Mouse (Mus musculus) retina, postnatal 7 days (tissue): ENCODE measurements around the gene Dpy19l1.

Source experiments
- DNase-seq: peaks from one replicate; pipeline ENCODE4 v3.0.0-alpha.2; 2012; ENCODE audit warnings: low read depth, low spot score

The Dpy19l1 gene

DNA sequence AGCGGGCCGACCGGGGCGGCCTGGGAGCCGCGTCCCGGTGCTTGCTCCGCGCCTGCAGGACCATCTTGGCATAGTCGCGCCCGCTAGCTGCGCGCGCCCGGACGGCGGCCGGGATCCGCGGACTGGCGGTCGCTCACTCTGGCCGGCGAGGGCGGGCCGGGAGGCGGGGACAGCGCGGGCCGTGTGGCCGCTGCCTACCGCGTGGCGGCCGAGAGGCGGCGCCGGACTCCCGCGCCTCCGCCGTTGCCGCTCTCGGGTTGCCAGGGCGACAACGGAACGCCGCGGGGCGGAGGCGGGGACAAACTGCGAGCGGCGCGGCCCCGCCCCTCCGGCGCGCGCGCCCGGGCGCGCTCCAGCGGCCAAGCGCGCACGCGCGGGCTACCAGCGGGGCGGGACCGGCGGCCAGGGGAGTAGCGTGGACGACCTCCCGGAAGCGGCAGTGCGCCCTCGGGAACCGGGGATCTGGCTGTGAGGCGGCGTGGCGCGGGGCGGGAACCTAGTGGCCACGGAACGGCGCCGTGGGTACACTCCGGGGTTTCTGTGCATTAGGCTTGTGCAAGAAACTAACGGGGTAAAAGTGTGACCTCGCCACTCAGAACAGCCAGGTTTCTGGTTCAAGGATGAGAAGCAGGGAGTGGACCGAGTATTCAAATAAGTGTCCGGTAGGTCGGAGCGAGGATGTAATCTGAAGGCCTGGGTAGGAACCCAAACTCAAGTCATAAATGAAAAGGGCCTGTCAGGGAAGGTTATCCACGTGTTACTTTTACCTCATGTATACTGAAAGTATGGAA, at the start of gene Dpy19l1:
Dpy19l1 (minus strand) TSS at position 74 of the 791 bp plus-strand sequence.
- peak; percentile 89 for DNase-seq

- DNase-seq: no peak
These were observed 35.2 kb upstream of the Dpy19l1 start for GRCm38 (mm10) chr9:24538159-24538558.

- DNase-seq: peak; percentile 32
These were observed 13.7 kb upstream of the Dpy19l1 start for GRCm38 (mm10) chr9:24516575-24517139.

GRCm38 (mm10) chr9:24514078-24514469, 11.1 kb upstream of the Dpy19l1 start:
- DNase-seq: no peak

GRCm38 (mm10) chr9:24513290-24514077, 10.5 kb upstream of the Dpy19l1 start:
- no peak for DNase-seq

GRCm38 (mm10) chr9:24512121-24512539, 9.2 kb upstream of the Dpy19l1 start:
- no peak for DNase-seq

DNA sequence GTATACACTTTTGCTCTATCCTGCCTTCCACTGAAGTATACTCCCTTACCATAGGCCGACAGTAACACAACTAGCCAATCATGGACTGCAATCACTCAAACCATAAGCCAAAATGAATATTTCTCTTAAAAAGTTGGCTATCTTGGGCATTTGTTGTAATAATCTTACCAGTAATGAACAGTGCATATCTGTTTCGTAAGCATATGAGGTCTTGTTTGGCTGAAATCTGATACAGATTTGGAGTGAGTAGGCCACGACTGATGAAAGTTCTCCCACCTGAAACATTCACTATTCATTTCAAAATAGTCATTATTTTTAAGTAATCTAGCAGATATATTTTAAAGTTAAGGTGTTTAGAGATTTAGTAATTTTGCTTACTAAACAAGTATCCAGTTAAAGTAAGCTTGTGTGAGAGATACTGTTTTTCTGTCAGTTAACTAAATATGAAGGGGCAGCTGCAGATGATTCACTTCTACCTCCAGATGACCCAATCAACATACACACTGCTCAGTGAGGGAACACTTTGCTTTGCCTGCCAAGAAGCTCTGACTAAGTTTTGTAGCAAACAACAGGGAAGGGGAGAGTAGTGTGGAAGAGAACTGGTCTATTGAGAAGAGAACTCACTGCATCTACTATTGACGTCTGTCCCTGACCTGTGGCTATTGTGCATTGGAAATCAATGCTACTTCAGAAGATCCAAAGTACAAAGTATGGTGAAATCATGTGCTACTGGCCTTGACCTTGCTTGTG, 8.6 kb upstream of the Dpy19l1 start:
- DNase-seq: no peak

DNA sequence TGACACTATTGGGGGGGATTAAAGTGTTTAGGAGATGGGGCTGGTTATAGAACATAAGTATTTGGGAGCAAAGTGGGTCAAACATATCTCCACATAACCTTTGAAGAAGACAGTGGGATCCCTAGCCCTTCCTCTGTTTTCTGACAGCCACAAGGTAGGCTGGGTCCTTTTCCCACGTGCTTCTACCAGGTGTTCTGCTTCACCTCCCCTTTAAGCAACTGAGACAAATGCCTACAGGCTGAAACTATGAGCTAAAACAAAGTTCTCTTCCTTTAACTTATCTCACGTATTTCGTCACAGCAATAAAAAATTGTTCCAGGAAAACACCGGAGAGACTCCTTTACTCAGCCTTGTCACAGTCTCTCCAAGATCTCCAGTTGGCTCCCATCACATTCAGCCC, 5.9 kb upstream of the Dpy19l1 start:
- no peak for DNase-seq

GRCm38 (mm10) chr9:24506510-24506909, 3.6 kb upstream of the Dpy19l1 start:
- no peak for DNase-seq

DNA sequence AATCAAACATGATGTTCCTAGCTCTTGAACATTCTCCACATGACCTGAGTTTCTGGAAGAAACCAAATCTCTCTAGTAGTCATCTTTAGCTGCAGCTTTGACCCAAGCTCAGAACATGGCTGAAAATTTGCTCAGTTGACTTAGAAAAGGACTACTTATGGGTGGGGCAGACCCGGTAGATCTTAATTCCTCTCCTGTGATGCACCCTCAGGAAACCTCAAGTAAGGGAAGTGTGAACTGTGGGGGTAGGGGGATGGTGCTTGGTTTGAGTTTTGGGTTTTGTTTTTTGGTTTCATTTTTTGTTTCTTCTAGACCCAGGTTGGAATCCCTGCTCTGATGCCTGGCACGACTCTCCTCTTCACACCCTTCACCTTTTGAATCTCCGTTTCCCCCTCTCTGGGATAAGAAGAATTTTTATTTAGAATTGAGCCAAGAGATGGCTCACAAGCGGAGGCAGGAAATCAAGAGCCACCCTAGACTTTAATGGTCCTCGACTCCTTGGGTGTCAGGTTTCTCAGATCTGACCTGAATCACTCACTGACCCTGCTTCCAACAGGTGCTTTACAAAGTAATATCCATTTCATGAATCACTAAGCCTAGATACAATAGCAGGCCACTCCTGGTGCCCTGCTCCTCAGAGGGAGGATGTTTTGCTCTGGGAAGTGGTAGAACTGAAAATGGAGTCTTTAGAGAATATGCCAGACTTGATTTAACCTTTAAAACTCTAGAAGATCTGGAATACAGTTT, 2.2 kb upstream of the Dpy19l1 start:
- DNase-seq: no peak

- DNase-seq: no peak
These were observed 1.4 kb upstream of the Dpy19l1 start for GRCm38 (mm10) chr9:24504381-24504780.

- peak; percentile 8 for DNase-seq
These were observed 899 bp upstream of the Dpy19l1 start for GRCm38 (mm10) chr9:24503858-24504219.

- DNase-seq: peak; percentile 34
These were observed 352 bp downstream of the Dpy19l1 start for GRCm38 (mm10) chr9:24502571-24503004.

DNA sequence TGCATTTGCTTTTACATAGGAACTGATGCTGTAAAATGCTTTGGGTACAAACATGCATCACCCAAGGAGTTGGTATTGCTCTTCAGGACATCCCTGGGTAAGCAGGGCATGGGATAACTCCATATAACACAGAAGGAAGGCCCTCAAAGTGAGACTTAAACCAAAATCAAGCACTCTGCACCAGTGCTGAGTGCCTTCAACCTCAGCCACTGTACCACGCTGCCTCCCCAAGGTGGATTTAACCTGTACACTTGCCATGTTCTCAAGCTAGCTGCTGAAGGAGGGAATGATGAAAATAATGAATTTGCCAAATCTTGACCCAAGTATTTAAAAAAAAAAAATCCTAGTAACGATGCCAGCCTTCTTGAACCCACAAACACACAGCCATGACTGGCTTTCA, 1.3 kb downstream of the Dpy19l1 start:
- no peak for DNase-seq

- no peak for DNase-seq
These were observed 6.7 kb downstream of the Dpy19l1 start for GRCm38 (mm10) chr9:24496226-24496625.

- DNase-seq: no peak
These were observed 12.4 kb downstream of the Dpy19l1 start for GRCm38 (mm10) chr9:24490516-24490915.

- no peak for DNase-seq
These were observed 14.4 kb downstream of the Dpy19l1 start for GRCm38 (mm10) chr9:24488425-24489104.

DNA sequence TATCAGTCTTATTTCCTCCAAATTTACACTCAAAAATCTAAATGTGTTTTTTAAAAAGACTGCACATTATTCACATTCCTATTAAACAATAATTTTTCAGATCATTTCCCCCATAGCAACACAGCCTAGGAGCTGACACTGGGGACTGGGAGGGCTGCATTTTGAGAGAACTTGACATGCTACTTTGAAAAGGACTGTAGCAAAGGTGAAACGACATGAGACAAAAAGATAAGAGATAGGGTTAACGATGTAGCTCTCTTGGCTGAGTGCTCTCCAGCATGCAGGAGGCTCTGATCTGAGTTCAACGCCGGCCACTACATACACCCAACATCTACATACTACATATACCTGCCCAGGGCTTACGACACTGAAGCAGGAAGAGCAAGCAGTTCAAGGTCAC, 20.6 kb downstream of the Dpy19l1 start:
- no peak for DNase-seq

DNA sequence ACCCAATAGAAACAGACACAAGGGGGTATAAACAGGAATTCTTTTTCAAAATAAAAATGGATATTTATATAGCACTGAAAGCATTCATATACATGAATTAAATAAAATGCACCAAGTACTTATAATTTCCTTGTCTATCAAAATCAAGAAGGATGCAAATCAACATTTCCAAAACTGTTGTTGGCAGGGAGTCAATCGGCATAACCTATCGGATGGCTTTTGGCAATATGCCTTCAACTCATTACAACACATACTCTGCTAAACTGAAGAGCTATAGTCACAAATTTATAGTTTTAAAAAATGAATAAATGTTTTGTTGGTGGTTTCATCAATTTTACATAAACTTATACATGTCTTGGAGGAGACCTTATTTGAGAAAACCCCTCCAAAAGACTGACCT, 25.7 kb downstream of the Dpy19l1 start:
- DNase-seq: no peak

DNA sequence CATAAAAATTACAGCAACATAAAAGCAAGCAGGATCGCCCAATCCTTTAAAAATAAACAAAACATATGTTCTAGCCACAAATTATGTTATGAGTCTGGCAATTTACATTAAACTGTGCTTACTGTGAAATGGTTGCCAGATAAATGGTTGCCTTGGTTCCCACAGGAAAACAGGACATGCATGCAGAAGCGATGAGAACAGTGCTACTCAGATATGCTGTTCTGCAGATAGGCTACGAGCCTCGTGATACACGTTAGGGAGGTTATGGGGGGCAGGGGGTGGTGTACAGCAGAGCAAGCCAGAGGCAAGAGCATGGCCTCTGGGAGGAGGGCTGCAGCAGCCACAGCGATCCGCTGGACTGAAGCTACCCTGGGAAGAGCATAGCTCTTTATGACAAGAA, 29.1 kb downstream of the Dpy19l1 start:
- no peak for DNase-seq

DNA sequence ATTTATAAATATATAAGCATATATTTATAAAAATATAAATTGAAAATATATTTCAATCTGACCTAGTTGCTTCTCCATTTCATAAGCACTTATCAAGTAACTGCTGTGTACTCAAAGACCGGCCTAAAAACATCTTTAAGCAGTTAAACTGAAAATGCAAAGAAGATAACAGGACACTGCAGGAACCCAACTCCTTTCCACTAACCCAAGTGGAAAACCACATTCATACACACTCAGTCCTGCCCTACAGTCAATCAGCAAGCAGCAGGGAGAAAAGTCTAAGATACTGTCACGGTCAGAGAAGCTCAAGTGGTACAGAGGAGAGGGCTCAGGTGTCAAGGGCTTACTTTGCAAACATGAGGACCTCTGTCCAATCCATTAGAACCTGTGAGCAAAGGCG, 30.4 kb downstream of the Dpy19l1 start:
- no peak for DNase-seq
